ENCODE assay signal across 11 mouse cellular contexts in the genomic region with DNA sequence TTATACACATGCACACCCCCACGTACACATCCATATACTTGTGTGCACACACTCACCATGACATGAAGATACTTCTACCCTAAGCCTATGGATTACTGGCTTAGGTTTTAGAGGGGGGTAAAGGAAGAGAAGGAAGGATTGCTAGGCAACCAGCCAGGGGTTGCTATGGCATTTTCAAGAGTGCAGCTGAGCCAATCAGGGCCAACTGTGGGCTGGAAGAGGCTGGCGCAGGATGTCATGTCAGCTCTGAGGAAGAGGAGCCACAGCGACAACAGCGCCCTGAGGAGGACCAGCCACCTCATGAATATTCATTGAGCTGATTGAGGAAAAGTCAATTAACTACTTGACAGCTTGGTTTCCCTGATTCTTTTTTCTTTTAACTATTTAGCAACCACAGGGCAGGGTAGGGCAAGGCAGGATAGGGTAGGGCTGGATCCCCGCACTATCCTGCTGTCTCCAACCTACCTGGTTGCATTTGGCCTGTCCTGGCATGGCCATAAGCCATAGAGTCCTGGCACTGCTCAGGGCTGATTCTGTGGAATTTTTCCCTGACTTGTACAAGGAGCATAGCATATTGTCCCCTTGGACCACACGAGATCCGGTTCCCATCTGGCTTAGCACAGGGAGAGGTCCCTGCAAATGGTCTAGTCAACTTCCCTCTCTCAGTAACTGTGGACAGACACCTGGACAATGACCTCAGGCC. TPM values are rescaled to one million over a fixed set of nuclear protein-coding genes. Genes with fewer than 3 reads are reported as not detected.
DNase-seq lines count a peak whose midpoint lies in the region; ATAC-seq and TF ChIP-seq lines count a peak whose summit lies in the region.
"Had no signal": no experiment of that assay in that cellular context is flagged by ENCODE, and none has a peak within 500 bp of the region (broad histone marks: within the 10 kb centered on the region; RNA-seq: fewer than 3 reads in every experiment).

No protein-coding gene starts in this region.

- H3K4me1 ChIP-seq in forebrain, embryonic 13.5 days, result peaks cover 29% of the 10 kb centered on the region
- peaks cover 17% of the 10 kb centered on the region for H3K4me1 ChIP-seq in midbrain, postnatal 0 days (ENCODE audit: insufficient read depth, low read length)
- no peaks in the 10 kb centered on the region for H3K4me1 ChIP-seq in kidney, embryonic 15.5 days
- H3K4me1 ChIP-seq in stomach, postnatal 0 days (replicated peaks; ENCODE audit: control insufficient read depth, insufficient read depth), result no peaks in the 10 kb centered on the region

- H3K36me3 ChIP-seq in forebrain, embryonic 13.5 days (ENCODE audit: poor library complexity, severe bottlenecking), result no peaks in the 10 kb centered on the region
- no peaks in the 10 kb centered on the region for H3K36me3 ChIP-seq in midbrain, postnatal 0 days (ENCODE audit: insufficient read depth, low read length)
- no peaks in the 10 kb centered on the region for H3K36me3 ChIP-seq in kidney, embryonic 15.5 days
- H3K36me3 ChIP-seq in stomach, postnatal 0 days (ENCODE audit: control insufficient read depth, insufficient read depth, low read length), result no peaks in the 10 kb centered on the region
- H3K36me3 ChIP-seq: G1E had no signal

- ATAC-seq in forebrain, embryonic 13.5 days, result peak; percentile 96
- ATAC-seq in midbrain, postnatal 0 days (ENCODE audit: low FRiP score), result peak; percentile 88
- ATAC-seq in kidney, embryonic 15.5 days (replicated peaks; ENCODE audit: low FRiP score), result no peak
- no peak for ATAC-seq in megakaryocyte-erythroid progenitor cell, adult 5-6 weeks (replicated peaks; ENCODE audit: low FRiP score, low TSS enrichment, poor library complexity, severe bottlenecking)
- no peak for ATAC-seq in stomach, postnatal 0 days (ENCODE audit: low FRiP score, low TSS enrichment)

- TF ChIP-seq EP300 in stomach, postnatal 0 days (optimal IDR thresholded peaks at IDR 0.05), result no peak

- H3K27me3 ChIP-seq in forebrain, embryonic 13.5 days, result no peaks in the 10 kb centered on the region
- H3K27me3 ChIP-seq in midbrain, postnatal 0 days (ENCODE audit: insufficient read depth, low read length), result no peaks in the 10 kb centered on the region
- no peaks in the 10 kb centered on the region for H3K27me3 ChIP-seq in kidney, embryonic 15.5 days
- no peaks in the 10 kb centered on the region for H3K27me3 ChIP-seq in stomach, postnatal 0 days (ENCODE audit: control insufficient read depth, insufficient read depth, low read length)

- H3K4me2 ChIP-seq in forebrain, embryonic 13.5 days, result peak overlapping the region; percentile 40
- H3K4me2 ChIP-seq in midbrain, postnatal 0 days (ENCODE audit: low read depth, low read length, poor library complexity, severe bottlenecking), result peak overlapping the region; percentile 26
- no peak overlapping the region for H3K4me2 ChIP-seq in kidney, embryonic 15.5 days
- no peak overlapping the region for H3K4me2 ChIP-seq in stomach, postnatal 0 days (replicated peaks; ENCODE audit: low read depth)

- H3K27ac ChIP-seq in forebrain, embryonic 13.5 days, result peak overlapping the region; percentile 84
- H3K27ac ChIP-seq in midbrain, postnatal 0 days (ENCODE audit: low read depth, low read length), result peak overlapping the region; percentile 86
- H3K27ac ChIP-seq in kidney, embryonic 15.5 days, result no peak overlapping the region
- H3K27ac ChIP-seq in stomach, postnatal 0 days (replicated peaks), result no peak overlapping the region

- 0 out of 2 replicates have a peak, but pooled peaks have one; percentile 11 for TF ChIP-seq CTCF in midbrain, postnatal 0 days (IDR thresholded peaks at IDR 0.05)
- TF ChIP-seq CTCF in stomach, postnatal 0 days (IDR thresholded peaks at IDR 0.05; ENCODE audit: low read depth), result no peak

- 26% methylated on average over 7 of the region's 7 CpGs for WGBS in forebrain, embryonic 13.5 days
- WGBS in midbrain, postnatal 0 days, result 22% methylated on average over 7 of the region's 7 CpGs
- 73% methylated on average over 7 of the region's 7 CpGs for WGBS in kidney, embryonic 15.5 days
- 63% methylated on average over 7 of the region's 7 CpGs for WGBS in stomach, postnatal 0 days

- no peaks in the 10 kb centered on the region for H3K9me3 ChIP-seq in forebrain, embryonic 13.5 days (replicated peaks)
- no peaks in the 10 kb centered on the region for H3K9me3 ChIP-seq in midbrain, postnatal 0 days (ENCODE audit: low read length)
- no peaks in the 10 kb centered on the region for H3K9me3 ChIP-seq in kidney, embryonic 15.5 days (replicated peaks)
- H3K9me3 ChIP-seq in stomach, postnatal 0 days (ENCODE audit: control insufficient read depth, low read length), result no peaks in the 10 kb centered on the region
- H3K9me3 ChIP-seq: G1E had no signal

- peak; percentile 80 for DNase-seq in cerebellum, adult 9-10 months
- DNase-seq in layer of hippocampus, adult 9-10 months (ENCODE audit: low spot score), result peak; percentile 52
- peak; percentile 93 for DNase-seq in midbrain, postnatal 0 days (ENCODE audit: low spot score)
- DNase-seq in heart, adult 8-10 months (ENCODE audit: low spot score), result no peak
- no peak for DNase-seq in stomach, postnatal 0 days (ENCODE audit: low spot score)
- DNase-seq: gastrocnemius, postnatal 14 days had no signal

- no peak overlapping the region for H3K4me3 ChIP-seq in forebrain, embryonic 13.5 days
- H3K4me3 ChIP-seq in midbrain, postnatal 0 days (ENCODE audit: low read depth, low read length), result no peak overlapping the region
- H3K4me3 ChIP-seq in kidney, embryonic 15.5 days (replicated peaks), result no peak overlapping the region
- no peak overlapping the region for H3K4me3 ChIP-seq in stomach, postnatal 0 days (ENCODE audit: low read depth, low read length)

- H3K9ac ChIP-seq in forebrain, embryonic 13.5 days, result no peak overlapping the region
- no peak overlapping the region for H3K9ac ChIP-seq in midbrain, postnatal 0 days (replicated peaks; ENCODE audit: low read length, poor library complexity, severe bottlenecking)
- no peak overlapping the region for H3K9ac ChIP-seq in kidney, embryonic 15.5 days
- no peak overlapping the region for H3K9ac ChIP-seq in stomach, postnatal 0 days (ENCODE audit: low read length)

RNA-seq across cellular contexts. Expression of a gene that starts 41.2 kb away (rescaled TPM):
- polyA plus RNA-seq in forebrain, embryonic 13.5 days (2015; fragmentation: Nextera tagmentation; extraction: Ambion mirVana), result 25.3 and 33.1 TPM in 2 replicates
- total RNA-seq in midbrain, postnatal 0 days (2014; rRNA removed), result 32.2 and 38.9 TPM in 2 replicates
- polyA plus RNA-seq in midbrain, postnatal 0 days (2015; fragmentation: Nextera tagmentation; extraction: Ambion mirVana), result 50.1 and 56.6 TPM in 2 replicates
- total RNA-seq in heart, adult 8-10 months (2022), result 10 to 100 TPM; 28.5 to 31.4 (median 30.5) TPM
- polyA plus RNA-seq in kidney, embryonic 15.5 days (2015; fragmentation: Nextera tagmentation; extraction: Ambion mirVana), result 58.2 and 61.6 TPM in 2 replicates
- 58.9 and 67.4 TPM in 2 replicates for total RNA-seq in megakaryocyte-erythroid progenitor cell, adult 5-6 weeks (2014; fragmentation: Nextera tagmentation)
- total RNA-seq in megakaryocyte-erythroid progenitor cell, adult 5-6 weeks (2017), result 26.4 and 38.3 TPM in 2 replicates
- 26.2 and 27.6 TPM in 2 replicates for polyA plus RNA-seq in stomach, postnatal 0 days (2015; fragmentation: Nextera tagmentation; extraction: Ambion mirVana)

RNA-seq across cellular contexts. Expression of a gene that starts 49.3 kb away (rescaled TPM):
- polyA plus RNA-seq in forebrain, embryonic 13.5 days (2015; fragmentation: Nextera tagmentation; extraction: Ambion mirVana), result 0.14 and 0.25 TPM in 2 replicates
- total RNA-seq in midbrain, postnatal 0 days (2014; rRNA removed), result not detected in 2 replicates
- 0.10 and 0.28 TPM in 2 replicates for polyA plus RNA-seq in midbrain, postnatal 0 days (2015; fragmentation: Nextera tagmentation; extraction: Ambion mirVana)
- not detected for total RNA-seq in heart, adult 8-10 months (2022)
- polyA plus RNA-seq in kidney, embryonic 15.5 days (2015; fragmentation: Nextera tagmentation; extraction: Ambion mirVana), result not detected in 2 replicates
- not detected in 2 replicates for total RNA-seq in megakaryocyte-erythroid progenitor cell, adult 5-6 weeks (2014; fragmentation: Nextera tagmentation)
- not detected in 2 replicates for total RNA-seq in megakaryocyte-erythroid progenitor cell, adult 5-6 weeks (2017)
- polyA plus RNA-seq in stomach, postnatal 0 days (2015; fragmentation: Nextera tagmentation; extraction: Ambion mirVana), result 0.06 and 0.11 TPM in 2 replicates
- total RNA-seq: G1E; gastrocnemius, postnatal 14 days; left cerebral cortex, adult 18-20 months had no signal
- polyA plus RNA-seq: G1E had no signal

Comparison
In these comparisons a context has a peak if more than half of its experiments do, and no peak if none do; other contexts are left out.
1. DNase-seq: peak in cerebellum, adult 9-10 months (single experiment), layer of hippocampus, adult 9-10 months (single experiment) and midbrain, postnatal 0 days (single experiment); none in heart, adult 8-10 months (single experiment) and stomach, postnatal 0 days (single experiment).
2. ATAC-seq: peak in forebrain, embryonic 13.5 days (single experiment) and midbrain, postnatal 0 days (single experiment); none in kidney, embryonic 15.5 days (single experiment), megakaryocyte-erythroid progenitor cell, adult 5-6 weeks (single experiment) and stomach, postnatal 0 days (single experiment).
3. H3K27ac ChIP-seq: peak in forebrain, embryonic 13.5 days (single experiment) and midbrain, postnatal 0 days (single experiment); none in kidney, embryonic 15.5 days (single experiment) and stomach, postnatal 0 days (single experiment).
4. H3K4me2 ChIP-seq: peak in forebrain, embryonic 13.5 days (single experiment) and midbrain, postnatal 0 days (single experiment); none in kidney, embryonic 15.5 days (single experiment) and stomach, postnatal 0 days (single experiment).